Mouse (Mus musculus) small intestine, adult 2 months (tissue): ENCODE measurements at regions not wholly inside any gene's neighbourhood (a gene's known extent, or its start where the extent isn't known, plus 50 kb on each side); places are given as distances from the start of the nearest gene placed in this dataset.

ENCODE experiments used
- H3K27ac ChIP-seq: fragments of 200-500 bp; 2 replicates; pipeline ENCODE4 v1.5.1; 2012; ENCODE audit warnings: low read depth, low read length, control low read depth, inconsistent platforms; ENCODE audit not compliant: insufficient read depth
- H3K27me3 ChIP-seq: fragments of 200-500 bp; 2 replicates; pipeline ENCODE4 v1.6.1; 2012; ENCODE audit warnings: mild to moderate bottlenecking, moderate library complexity, low read length, inconsistent platforms; ENCODE audit not compliant: control insufficient read depth, insufficient read depth
- H3K36me3 ChIP-seq: fragments of 200-500 bp; 2 replicates; pipeline ENCODE4 v1.6.1; 2012; ENCODE audit warnings: mild to moderate bottlenecking, low read length, control low read depth, inconsistent platforms; ENCODE audit not compliant: control insufficient read depth, insufficient read depth
- H3K4me1 ChIP-seq: fragments of 200-500 bp; 2 replicates; pipeline ENCODE4 v1.6.1; 2012; ENCODE audit warnings: low read length, inconsistent platforms, mixed read lengths; ENCODE audit not compliant: control insufficient read depth, insufficient read depth, insufficient read length
- H3K4me3 ChIP-seq: fragments of 200-500 bp; 2 replicates; pipeline ENCODE4 v1.5.1; 2012; ENCODE audit warnings: low read depth, mild to moderate bottlenecking, control low read depth, inconsistent platforms, low read length, moderate library complexity
- CTCF ChIP-seq: fragments of 200-500 bp; IDR thresholded peaks from 2 replicates; pipeline ENCODE4 v1.5.1; 2012; ENCODE audit warnings: low read depth, mild to moderate bottlenecking, control low read depth, inconsistent platforms, low read length, moderate library complexity, mixed read lengths; ENCODE audit not compliant: insufficient replicate concordance, insufficient read length; ENCODE audit errors: extremely low read depth
- POLR2A ChIP-seq: fragments of 200-500 bp; IDR thresholded peaks from 2 replicates; pipeline ENCODE4 v1.6.1; 2012; ENCODE audit warnings: low read depth, mild to moderate bottlenecking, control low read depth, inconsistent platforms, low read length, moderate library complexity
- WGBS: fragments of 180-500 bp; shearing (Covaris S2); methylation state at CpG from one replicate; pipeline ENCODE4 v1.1.7; 2018; 5-methylcytosine and 5-hydroxymethylcytosine counted together

- WGBS, result 77% methylated on average over 8 of the region's 8 CpGs
- no peak overlapping the region for H3K4me3 ChIP-seq
- H3K36me3 ChIP-seq, result no peaks in the 10 kb centered on the region
- H3K4me1 ChIP-seq, result no peaks in the 10 kb centered on the region
- no peaks in the 10 kb centered on the region for H3K27me3 ChIP-seq
- no peak overlapping the region for H3K27ac ChIP-seq
- no peak for TF ChIP-seq POLR2A
- TF ChIP-seq CTCF, result no peak
Observed at GRCm38 (mm10) chr4:48760625-48761024, 97.3 kb downstream of the Cavin4 start.

GRCm38 (mm10) chr4:48766458-48766857, 103.1 kb downstream of the Cavin4 start:
- Histone ChIP-seq H3K4me1 (no peaks in the 10 kb centered on the region), H3K4me3 (no peak overlapping the region), H3K27ac (no peak overlapping the region), H3K36me3 (no peaks in the 10 kb centered on the region), H3K27me3 (no peaks in the 10 kb centered on the region)
- TF ChIP-seq POLR2A (no peak), CTCF (no peak)
- 91% methylated on average over 1 of the region's 1 CpGs for WGBS

GRCm38 (mm10) chr4:48770403-48770953, 107.2 kb downstream of the Cavin4 start:
- Histone ChIP-seq H3K4me1 (no peaks in the 10 kb centered on the region), H3K4me3 (no peak overlapping the region), H3K36me3 (no peaks in the 10 kb centered on the region), H3K27ac (no peak overlapping the region), H3K27me3 (no peaks in the 10 kb centered on the region)
- TF ChIP-seq POLR2A (no peak), CTCF (no peak)
- 17% methylated on average over 3 of the region's 3 CpGs for WGBS

DNA sequence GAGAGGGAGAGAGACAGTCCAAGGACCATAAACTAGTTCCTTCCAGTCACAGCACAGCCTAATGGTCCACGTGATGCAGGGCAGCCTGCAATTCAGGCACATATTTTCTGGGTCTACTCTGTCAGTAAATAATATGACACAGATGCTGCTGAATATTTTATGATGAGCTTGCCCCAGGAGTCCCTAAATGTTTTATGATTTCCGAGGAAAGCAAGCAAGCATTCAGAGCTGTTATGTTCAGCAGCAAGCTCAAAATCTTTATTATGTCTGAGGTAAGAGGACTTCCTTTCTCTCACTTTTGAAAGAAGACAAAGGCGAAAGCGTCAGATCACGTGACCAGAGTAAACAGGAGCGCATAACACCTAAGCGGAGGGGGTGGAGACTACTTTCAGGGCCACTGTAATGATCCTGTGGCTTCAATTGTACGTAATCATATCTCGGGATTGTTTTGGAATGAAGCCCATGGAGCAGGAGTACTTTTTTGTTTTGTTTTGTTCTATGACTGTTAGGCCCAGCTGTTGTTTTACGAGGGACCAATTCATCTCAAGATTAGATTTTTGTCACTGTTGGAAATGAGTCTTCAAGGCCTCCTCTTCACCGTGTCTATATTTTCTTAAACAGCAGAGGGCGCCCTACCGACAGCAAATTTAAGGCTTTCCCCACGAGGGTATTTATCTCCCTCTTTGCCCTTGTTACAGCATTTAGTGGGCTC, 107.8 kb downstream of the Cavin4 start:
- no peaks in the 10 kb centered on the region for H3K36me3 ChIP-seq
- TF ChIP-seq CTCF (no peak), POLR2A (no peak)
- no peaks in the 10 kb centered on the region for H3K27me3 ChIP-seq
- H3K4me3 ChIP-seq, result no peak overlapping the region
- WGBS, result 8% methylated on average over 14 of the region's 14 CpGs
- no peak overlapping the region for H3K27ac ChIP-seq
- H3K4me1 ChIP-seq, result no peaks in the 10 kb centered on the region

GRCm38 (mm10) chr4:48771836-48772235, 108.5 kb downstream of the Cavin4 start:
- no peaks in the 10 kb centered on the region for H3K27me3 ChIP-seq
- H3K4me3 ChIP-seq, result no peak overlapping the region
- no peak overlapping the region for H3K27ac ChIP-seq
- TF ChIP-seq CTCF, result no peak
- no peak for TF ChIP-seq POLR2A
- 51% methylated on average over 8 of the region's 8 CpGs for WGBS
- H3K36me3 ChIP-seq, result no peaks in the 10 kb centered on the region
- no peaks in the 10 kb centered on the region for H3K4me1 ChIP-seq

- WGBS, result 73% methylated on average over 12 of the region's 12 CpGs
- Histone ChIP-seq H3K27ac (no peak overlapping the region), H3K36me3 (no peaks in the 10 kb centered on the region), H3K4me3 (no peak overlapping the region), H3K4me1 (no peaks in the 10 kb centered on the region), H3K27me3 (no peaks in the 10 kb centered on the region)
- TF ChIP-seq POLR2A (no peak), CTCF (peak; percentile 72; the same call in 1 of the 2 replicates)
Observed at GRCm38 (mm10) chr4:48779202-48779905, 116.0 kb downstream of the Cavin4 start.

DNA sequence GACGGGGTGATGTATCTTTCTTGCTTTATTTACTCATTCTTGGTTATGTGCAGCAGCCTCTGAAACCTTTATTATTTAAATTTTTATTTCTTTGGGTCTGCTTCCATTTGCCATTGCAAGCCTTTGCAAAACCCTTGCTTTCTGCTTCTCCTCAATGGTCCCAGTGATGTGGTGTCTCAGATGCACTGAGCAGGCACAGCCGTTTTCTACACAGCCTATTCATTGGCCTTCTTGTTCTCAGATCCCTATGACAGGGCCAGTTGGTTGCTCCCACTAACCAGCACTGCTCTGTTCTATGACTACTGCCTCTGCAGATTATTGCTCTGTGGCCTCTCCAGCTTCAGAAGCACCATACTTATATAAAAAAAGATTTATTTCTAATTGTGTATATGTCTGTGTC, 116.6 kb downstream of the Cavin4 start:
- Histone ChIP-seq H3K27me3 (no peaks in the 10 kb centered on the region), H3K36me3 (no peaks in the 10 kb centered on the region), H3K4me1 (no peaks in the 10 kb centered on the region), H3K27ac (no peak overlapping the region), H3K4me3 (no peak overlapping the region)
- 87% methylated on average over 2 of the region's 2 CpGs for WGBS
- no peak for TF ChIP-seq POLR2A
- TF ChIP-seq CTCF, result no peak
